In the genomic region with DNA sequence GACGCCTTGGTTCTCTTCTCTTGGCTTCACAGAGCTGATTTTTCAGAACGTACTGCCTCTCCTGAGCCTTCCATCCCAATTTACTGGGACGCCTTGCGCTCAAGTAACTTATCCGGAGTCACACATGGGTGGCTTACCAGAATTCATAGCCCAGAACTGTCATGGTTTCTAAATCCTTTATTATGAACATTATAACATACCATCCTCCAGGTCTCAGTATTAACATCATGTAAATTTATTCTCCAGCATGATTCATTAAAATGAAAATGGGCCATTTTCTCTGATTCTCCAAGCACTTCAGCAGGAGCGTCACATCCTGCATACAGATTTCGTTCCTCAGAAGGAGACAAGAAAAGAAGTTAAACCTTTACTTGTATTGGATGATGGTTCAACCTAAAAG, we compare ENCODE assay signal across 31 mouse cellular contexts.
DNase-seq lines count a peak whose midpoint lies in the region; ATAC-seq and TF ChIP-seq lines count a peak whose summit lies in the region.
"Had no signal": no experiment of that assay in that cellular context is flagged by ENCODE, and none has a peak within 500 bp of the region (broad histone marks: within the 10 kb centered on the region; RNA-seq: fewer than 3 reads in every experiment).

No protein-coding gene starts in this region.

- no peaks in the 10 kb centered on the region for H3K36me3 ChIP-seq in forebrain, embryonic 14.5 days (ENCODE audit: control insufficient read depth, insufficient read depth, low read length)
- no peaks in the 10 kb centered on the region for H3K36me3 ChIP-seq in forebrain, embryonic 10.5 days (replicated peaks)
- H3K36me3 ChIP-seq in forebrain, postnatal 0 days (ENCODE audit: insufficient read depth) = no peaks in the 10 kb centered on the region
- H3K36me3 ChIP-seq: G1E; heart, embryonic 12.5 days; intestine, embryonic 15.5 days; liver, embryonic 15.5 days; lung, embryonic 15.5 days; neural tube, embryonic 15.5 days had no signal

- no peaks in the 10 kb centered on the region for H3K4me1 ChIP-seq in forebrain, embryonic 14.5 days (ENCODE audit: control insufficient read depth, insufficient read depth, low read length)
- H3K4me1 ChIP-seq in forebrain, embryonic 10.5 days = no peaks in the 10 kb centered on the region
- H3K4me1 ChIP-seq in forebrain, postnatal 0 days (ENCODE audit: insufficient read depth) = no peaks in the 10 kb centered on the region
- H3K4me1 ChIP-seq: heart, embryonic 12.5 days; intestine, embryonic 15.5 days; liver, embryonic 15.5 days; lung, embryonic 15.5 days; megakaryocyte, embryonic 14.5 days; neural tube, embryonic 15.5 days had no signal

- no peak for TF ChIP-seq CTCF in layer of hippocampus, adult 2 months (conservative IDR thresholded peaks at IDR 0.05)
- no peak for TF ChIP-seq CTCF in forebrain, postnatal 0 days (IDR thresholded peaks at IDR 0.05; ENCODE audit: low read depth)

- ATAC-seq in forebrain, embryonic 14.5 days = no peak
- peak; percentile 34; the same call in 1 of the 2 replicates for ATAC-seq in forebrain, postnatal 0 days
- ATAC-seq: hindbrain, postnatal 0 days; intestine, embryonic 15.5 days had no signal

- H3K4me3 ChIP-seq in forebrain, embryonic 14.5 days (ENCODE audit: low read depth, low read length) = no peak overlapping the region
- no peak overlapping the region for H3K4me3 ChIP-seq in forebrain, embryonic 10.5 days
- H3K4me3 ChIP-seq in layer of hippocampus, adult 2 months = no peak overlapping the region
- H3K4me3 ChIP-seq in forebrain, postnatal 0 days (ENCODE audit: low read depth, low read length) = no peak overlapping the region
- H3K4me3 ChIP-seq: erythroblast, embryonic 14.5 days; heart, adult 2 months; heart, embryonic 12.5 days; intestine, embryonic 15.5 days; liver, embryonic 15.5 days; lung, embryonic 15.5 days; megakaryocyte, embryonic 14.5 days; neural tube, embryonic 15.5 days had no signal

- no peak overlapping the region for H3K9ac ChIP-seq in forebrain, embryonic 14.5 days (ENCODE audit: low read length)
- H3K9ac ChIP-seq in forebrain, postnatal 0 days = no peak overlapping the region
- H3K9ac ChIP-seq: heart, embryonic 12.5 days; intestine, embryonic 15.5 days; liver, embryonic 15.5 days; lung, embryonic 15.5 days; neural tube, embryonic 15.5 days had no signal

- no peak overlapping the region for H3K4me2 ChIP-seq in forebrain, embryonic 14.5 days (ENCODE audit: low read length)
- no peak overlapping the region for H3K4me2 ChIP-seq in forebrain, postnatal 0 days (ENCODE audit: low read depth)
- H3K4me2 ChIP-seq: heart, embryonic 12.5 days; intestine, embryonic 15.5 days; liver, embryonic 15.5 days; lung, embryonic 15.5 days; neural tube, embryonic 15.5 days had no signal

- H3K9me3 ChIP-seq in forebrain, embryonic 14.5 days (replicated peaks; ENCODE audit: control insufficient read depth, low read length) = no peaks in the 10 kb centered on the region
- no peaks in the 10 kb centered on the region for H3K9me3 ChIP-seq in forebrain, embryonic 10.5 days
- H3K9me3 ChIP-seq in forebrain, postnatal 0 days (ENCODE audit: low read length) = no peaks in the 10 kb centered on the region
- H3K9me3 ChIP-seq: G1E; heart, embryonic 12.5 days; intestine, embryonic 15.5 days; liver, embryonic 15.5 days; lung, embryonic 15.5 days; megakaryocyte, embryonic 14.5 days; neural tube, embryonic 15.5 days had no signal

- peak; percentile 13 for DNase-seq in forebrain, embryonic 14.5 days (ENCODE audit: low spot score)
- DNase-seq in forebrain, embryonic 10.5 days (ENCODE audit: extremely low spot score, low spot score) = no peak
- DNase-seq in layer of hippocampus, adult 2 months (ENCODE audit: low spot score in 2 of 2) = no peak
- DNase-seq in layer of hippocampus, adult 11-12 months (ENCODE audit: low spot score) = no peak
- DNase-seq in brain, adult 2 months (ENCODE audit: low read depth, low spot score) = peak; percentile 53
- DNase-seq in forebrain, postnatal 0 days = no peak
- DNase-seq in natural killer cell, adult 2 months (ENCODE audit: low spot score in 2 of 2) = no peak
- DNase-seq in adrenal gland, postnatal 4 days (ENCODE audit: low spot score in 2 of 2) = no peak
- DNase-seq: adrenal gland, adult 8-10 months; cerebellum, adult 11-12 months; cerebellum, postnatal 10 days; heart, adult 2 months; heart, postnatal 4 days; kidney, adult 2 months; kidney, postnatal 36 days; layer of hippocampus, postnatal 36 days; liver; lung, postnatal 36 days; right cerebral cortex, postnatal 4 days; thymus, adult 2 months; thymus, postnatal 36 days had no signal

- no peak overlapping the region for H3K27ac ChIP-seq in forebrain, embryonic 14.5 days (ENCODE audit: low read depth, low read length)
- H3K27ac ChIP-seq in forebrain, embryonic 10.5 days = no peak overlapping the region
- 0 out of 2 replicates have a peak overlapping the region, but pooled peaks have one; percentile 18 for H3K27ac ChIP-seq in layer of hippocampus, adult 2 months
- H3K27ac ChIP-seq in forebrain, postnatal 0 days (ENCODE audit: low read depth, low read length) = no peak overlapping the region
- H3K27ac ChIP-seq: heart, adult 2 months; hindbrain, postnatal 0 days; intestine, embryonic 15.5 days; liver, embryonic 15.5 days; lung, embryonic 15.5 days; neural tube, embryonic 15.5 days; stomach, postnatal 0 days had no signal

- 79% methylated on average over 7 of the region's 7 CpGs for WGBS in forebrain, embryonic 14.5 days
- WGBS in forebrain, embryonic 10.5 days = 92% methylated on average over 7 of the region's 7 CpGs
- 70% methylated on average over 7 of the region's 7 CpGs for WGBS in forebrain, postnatal 0 days

- no peaks in the 10 kb centered on the region for H3K27me3 ChIP-seq in forebrain, embryonic 14.5 days (replicated peaks; ENCODE audit: control insufficient read depth, insufficient read depth, low read length)
- H3K27me3 ChIP-seq in forebrain, embryonic 10.5 days (ENCODE audit: poor library complexity, severe bottlenecking) = no peaks in the 10 kb centered on the region
- H3K27me3 ChIP-seq in forebrain, postnatal 0 days (ENCODE audit: insufficient read depth, low read length) = no peaks in the 10 kb centered on the region
- H3K27me3 ChIP-seq: heart, embryonic 12.5 days; intestine, embryonic 15.5 days; liver, embryonic 15.5 days; lung, embryonic 15.5 days; megakaryocyte, embryonic 14.5 days; neural tube, embryonic 15.5 days had no signal

Comparison
In these comparisons a context has a peak if more than half of its experiments do, and no peak if none do; other contexts are left out.
1. DNase-seq: peak in forebrain, embryonic 14.5 days (single experiment) and brain, adult 2 months (single experiment); none in forebrain, embryonic 10.5 days (single experiment), layer of hippocampus, adult 2 months (0 of 2), layer of hippocampus, adult 11-12 months (single experiment), forebrain, postnatal 0 days (single experiment), natural killer cell, adult 2 months (0 of 2) and adrenal gland, postnatal 4 days (0 of 2).